Mouse (Mus musculus) small intestine, adult 2 months (tissue): Measurements from ENCODE around the gene Memo1.
"Not testable (repeated sequence)": the region's sequence is repeated elsewhere in the genome, so short reads cannot be mapped to it uniquely, and the experiment has no call there.

Experiments
- CTCF ChIP-seq: fragments of 200-500 bp; IDR thresholded peaks from 2 replicates; pipeline ENCODE4 v1.5.1; 2012; ENCODE audit warnings: low read depth, mild to moderate bottlenecking, control low read depth, inconsistent platforms, low read length, moderate library complexity, mixed read lengths; ENCODE audit not compliant: insufficient replicate concordance, insufficient read length; ENCODE audit errors: extremely low read depth
- POLR2A ChIP-seq: fragments of 200-500 bp; IDR thresholded peaks from 2 replicates; pipeline ENCODE4 v1.6.1; 2012; ENCODE audit warnings: low read depth, mild to moderate bottlenecking, control low read depth, inconsistent platforms, low read length, moderate library complexity

DNA sequence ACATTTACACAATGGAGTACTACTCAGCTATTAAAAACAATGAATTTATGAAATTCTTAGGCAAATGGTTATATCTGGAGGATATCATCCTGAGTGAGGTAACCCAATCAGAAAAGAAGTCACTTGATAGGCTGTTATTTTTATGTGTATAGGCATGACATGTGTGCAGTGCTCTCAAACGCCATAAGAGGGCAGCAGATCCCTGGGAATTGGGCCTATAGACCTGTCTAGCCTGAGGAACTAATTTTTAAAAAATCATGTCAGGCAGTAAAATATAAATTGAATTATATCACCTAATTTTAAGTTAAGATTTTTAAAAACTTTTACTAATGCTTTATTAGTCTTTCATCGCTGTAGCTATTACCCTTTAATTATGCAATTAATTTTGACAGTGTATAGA, 32.8 kb upstream of the Memo1 start:
- TF ChIP-seq POLR2A: not testable (repeated sequence)
- peak; percentile 38; the same call in 1 of the 2 replicates for TF ChIP-seq CTCF
